ENCODE assay signal across 18 mouse cellular contexts in the genomic region with DNA sequence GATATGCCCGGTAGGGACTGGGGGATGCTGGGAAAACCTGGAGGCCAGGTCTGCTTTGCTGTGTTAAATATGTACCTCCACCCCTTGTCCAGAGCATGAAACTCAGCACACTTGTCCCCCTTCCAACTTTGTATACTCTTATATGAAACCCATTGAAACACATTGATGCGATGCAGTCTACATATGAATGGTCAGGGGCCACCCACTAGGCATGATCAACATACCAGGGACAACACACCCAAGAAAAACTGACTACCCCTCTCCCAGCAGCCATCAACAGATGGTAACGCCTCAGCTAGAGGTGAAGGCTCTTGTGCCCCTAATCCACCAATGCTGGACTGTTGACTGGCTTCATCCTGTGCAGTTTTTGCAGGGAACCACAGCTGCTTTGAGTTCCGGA.
"Had no signal": no experiment of that assay in that cellular context is flagged by ENCODE, and none has a peak within 500 bp of the region (broad histone marks: within the 10 kb centered on the region; RNA-seq: fewer than 3 reads in every experiment).

No protein-coding gene starts in this region.

- DNase-seq: kidney, postnatal 36 days; left cerebral cortex, postnatal 4 days; lung, adult 2 months; right cerebral cortex, adult 18-20 months; right cerebral cortex, postnatal 14 days; right cerebral cortex, postnatal 4 days; thymus, adult 2 months; thymus, postnatal 14 days; thymus, postnatal 4 days had no signal

- H3K9ac ChIP-seq: limb, embryonic 12.5 days; limb, embryonic 15.5 days; midbrain, embryonic 12.5 days; midbrain, embryonic 15.5 days; neural tube, embryonic 12.5 days; neural tube, embryonic 15.5 days had no signal

- H3K4me3 ChIP-seq: limb, embryonic 12.5 days; limb, embryonic 15.5 days; midbrain, embryonic 12.5 days; midbrain, embryonic 15.5 days; neural tube, embryonic 12.5 days; neural tube, embryonic 15.5 days had no signal

- H3K9me3 ChIP-seq: limb, embryonic 12.5 days; limb, embryonic 15.5 days; midbrain, embryonic 12.5 days; midbrain, embryonic 15.5 days; neural tube, embryonic 12.5 days had no signal

- ATAC-seq: intestine, postnatal 0 days; midbrain, embryonic 15.5 days had no signal

- H3K27ac ChIP-seq: limb, embryonic 12.5 days; limb, embryonic 15.5 days; macrophage; midbrain, embryonic 12.5 days; midbrain, embryonic 15.5 days; neural tube, embryonic 12.5 days; neural tube, embryonic 15.5 days; stomach, postnatal 0 days had no signal

- H3K36me3 ChIP-seq: limb, embryonic 12.5 days; limb, embryonic 15.5 days; midbrain, embryonic 12.5 days; midbrain, embryonic 15.5 days; neural tube, embryonic 12.5 days; neural tube, embryonic 15.5 days had no signal

- H3K4me2 ChIP-seq: limb, embryonic 12.5 days; limb, embryonic 15.5 days; midbrain, embryonic 12.5 days; midbrain, embryonic 15.5 days; neural tube, embryonic 12.5 days; neural tube, embryonic 15.5 days had no signal

- H3K27me3 ChIP-seq: limb, embryonic 12.5 days; limb, embryonic 15.5 days; midbrain, embryonic 12.5 days; midbrain, embryonic 15.5 days; neural tube, embryonic 12.5 days; neural tube, embryonic 15.5 days had no signal
